Mouse (Mus musculus): ENCODE data around the gene Slc7a8. TPM values are rescaled to one million over a fixed set of nuclear protein-coding genes. Genes with fewer than 3 reads are reported as not detected.

Slc7a8 gene
- 333 and 352 TPM in 2 replicates for polyA plus RNA-seq (2012; rRNA removed)

DNA sequence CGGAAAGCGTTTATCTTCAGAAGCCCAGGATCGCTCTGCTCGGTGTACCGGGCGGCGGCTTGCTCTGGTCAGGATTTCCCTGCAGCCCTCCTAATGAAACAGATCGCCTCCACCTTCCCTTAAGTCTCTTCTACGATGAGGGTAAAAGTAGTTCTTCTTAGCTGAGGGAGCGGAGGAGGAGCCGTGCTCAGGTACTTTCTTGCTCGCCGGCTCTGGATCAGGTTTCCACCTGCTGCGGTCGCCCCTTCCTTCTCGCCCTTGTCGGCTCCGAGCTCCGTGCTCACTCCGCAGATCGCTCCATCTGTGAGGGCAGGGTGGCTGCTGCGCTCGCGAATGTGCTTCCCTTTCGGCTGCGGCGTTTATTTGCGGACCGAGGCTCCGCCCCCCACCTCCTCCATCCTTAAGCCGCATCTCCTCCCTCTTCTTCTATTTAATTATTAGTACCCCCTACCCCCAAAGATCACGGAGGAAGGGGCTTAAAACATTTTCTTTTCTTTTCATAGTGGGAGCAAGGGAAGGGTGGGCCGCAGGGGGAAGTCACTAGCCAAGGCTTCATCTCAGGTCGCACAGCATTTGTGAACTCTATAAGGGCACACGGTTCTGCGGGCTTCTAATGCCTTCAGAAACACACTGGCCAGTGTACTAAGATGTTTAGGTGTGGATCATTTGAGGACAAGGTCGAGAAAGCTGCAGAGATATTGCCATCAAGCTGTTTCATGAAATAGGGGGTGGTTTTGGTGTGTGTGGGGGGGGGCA is at the start of gene Slc7a8:
Gene Slc7a8, minus strand, starts transcription at position 337 of the 756 bp plus-strand sequence.
- peak within 1 kb of the TSS; percentile 43 for H3K27ac ChIP-seq (ENCODE audit: insufficient read depth, low read depth, low read length)
- peak; percentile 82 for DNase-seq

DNA sequence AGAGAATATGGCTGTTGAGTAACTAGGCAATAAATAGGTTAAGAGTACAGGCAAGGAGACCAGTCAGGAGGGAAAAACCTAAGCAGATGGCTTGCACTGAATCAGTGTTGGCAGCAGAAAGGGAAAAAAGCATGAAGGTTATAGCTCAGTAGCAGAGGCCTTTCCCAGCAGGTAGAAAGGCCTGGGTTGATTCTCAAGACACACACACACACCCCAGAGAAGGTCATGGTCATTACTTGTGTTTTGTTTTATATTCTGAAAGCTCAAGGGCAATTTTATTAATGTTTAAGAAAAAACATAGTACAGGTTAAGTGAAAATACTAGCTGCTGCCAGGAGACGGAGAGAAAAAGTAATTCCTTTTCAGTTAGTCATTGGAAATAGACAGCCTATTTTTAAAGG is 42.0 kb upstream of the Slc7a8 start:
- Histone ChIP-seq H3K27ac (ENCODE audit: insufficient read depth, low read depth, low read length) (peak overlapping the region; percentile 96), H3K36me3 (ENCODE audit: control insufficient read depth, insufficient read depth, low read length) (no peaks in the 10 kb centered on the region), H3K4me1 (ENCODE audit: control insufficient read depth, insufficient read depth, low read length) (peaks cover 26% of the 10 kb centered on the region; the same call in 1 of the 2 replicates), H3K4me3 (ENCODE audit: insufficient read depth, low read depth, low read length) (no peak overlapping the region), H3K27me3 (replicated peaks; ENCODE audit: control insufficient read depth, insufficient read depth, low read length) (no peaks in the 10 kb centered on the region)
- 16% methylated on average over 1 of the region's 1 CpGs for WGBS
- no peak for TF ChIP-seq POLR2A (IDR thresholded peaks at IDR 0.05; ENCODE audit: low read depth, low read length)
- TF ChIP-seq CTCF (conservative IDR thresholded peaks at IDR 0.05; ENCODE audit: insufficient read depth, insufficient read length, low read depth, low read length), result no peak
- DNase-seq, result peak; percentile 74

More for the DNA sequence above, at the start of gene Slc7a8:
- 4% methylated on average over 37 of the region's 37 CpGs for WGBS
- no peak for TF ChIP-seq CTCF (conservative IDR thresholded peaks at IDR 0.05; ENCODE audit: insufficient read depth, insufficient read length, low read depth, low read length)
- peak; percentile 82 for TF ChIP-seq POLR2A (IDR thresholded peaks at IDR 0.05; ENCODE audit: low read depth, low read length)
- Histone ChIP-seq H3K36me3 (ENCODE audit: control insufficient read depth, insufficient read depth, low read length) (no peaks in the 10 kb centered on the region), H3K27me3 (replicated peaks; ENCODE audit: control insufficient read depth, insufficient read depth, low read length) (no peaks in the 10 kb centered on the region), H3K4me3 (ENCODE audit: insufficient read depth, low read depth, low read length) (peak within 1 kb of the TSS; percentile 50), H3K4me1 (ENCODE audit: control insufficient read depth, insufficient read depth, low read length) (peaks cover 6% of the 10 kb centered on the region; the same call in 1 of the 2 replicates)

DNA sequence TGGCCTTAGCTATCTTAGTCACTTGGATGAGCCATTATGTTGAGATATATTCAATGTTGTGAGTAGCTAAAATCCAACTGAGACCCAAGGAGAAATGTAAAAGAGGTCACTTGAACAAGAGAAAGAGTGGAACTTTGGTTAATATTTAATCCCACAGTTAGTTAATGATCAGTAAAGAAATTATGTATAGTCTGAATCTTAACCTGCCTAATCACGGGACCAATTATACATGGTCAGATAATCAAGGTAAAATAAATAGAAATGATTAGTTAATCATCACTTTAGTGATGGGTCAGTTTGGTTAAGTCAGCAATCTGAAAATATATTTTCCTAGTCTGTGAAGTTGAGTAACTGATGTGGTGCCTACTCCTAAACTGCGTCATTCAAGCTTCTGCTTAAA is 40.6 kb upstream of the Slc7a8 start:
- Histone ChIP-seq H3K4me1 (ENCODE audit: control insufficient read depth, insufficient read depth, low read length) (peaks cover 26% of the 10 kb centered on the region; the same call in 1 of the 2 replicates), H3K36me3 (ENCODE audit: control insufficient read depth, insufficient read depth, low read length) (no peaks in the 10 kb centered on the region), H3K27ac (ENCODE audit: insufficient read depth, low read depth, low read length) (peak overlapping the region; percentile 100), H3K4me3 (ENCODE audit: insufficient read depth, low read depth, low read length) (no peak overlapping the region), H3K27me3 (replicated peaks; ENCODE audit: control insufficient read depth, insufficient read depth, low read length) (no peaks in the 10 kb centered on the region)
- WGBS, result 36% methylated on average over 2 of the region's 2 CpGs
- TF ChIP-seq CTCF (conservative IDR thresholded peaks at IDR 0.05; ENCODE audit: insufficient read depth, insufficient read length, low read depth, low read length) (no peak), POLR2A (IDR thresholded peaks at IDR 0.05; ENCODE audit: low read depth, low read length) (no peak)
- DNase-seq, result peak; percentile 66

DNA sequence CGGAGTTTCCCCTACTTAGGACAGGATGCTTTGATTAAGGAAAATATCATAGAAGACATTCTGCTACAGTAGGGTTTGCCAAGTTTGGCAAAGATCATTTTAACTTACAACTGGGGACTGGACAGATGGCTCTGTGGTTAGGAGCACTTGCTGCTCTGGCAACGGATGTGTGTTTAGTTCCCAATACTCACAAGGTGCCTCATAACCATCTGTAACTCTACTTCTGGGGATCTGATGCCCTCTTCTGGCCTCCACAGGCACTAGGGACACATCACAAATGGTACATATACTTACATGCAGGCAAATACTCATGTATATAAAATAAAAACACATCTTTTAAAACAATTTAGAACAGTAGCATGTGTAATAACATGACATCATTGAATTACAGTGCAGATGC is 36.0 kb upstream of the Slc7a8 start:
- H3K27me3 ChIP-seq (replicated peaks; ENCODE audit: control insufficient read depth, insufficient read depth, low read length), result no peaks in the 10 kb centered on the region
- no peak overlapping the region for H3K4me3 ChIP-seq (ENCODE audit: insufficient read depth, low read depth, low read length)
- WGBS, result 51% methylated on average over 2 of the region's 2 CpGs
- peaks cover 16% of the 10 kb centered on the region; the same call in 1 of the 2 replicates for H3K4me1 ChIP-seq (ENCODE audit: control insufficient read depth, insufficient read depth, low read length)
- H3K36me3 ChIP-seq (ENCODE audit: control insufficient read depth, insufficient read depth, low read length), result no peaks in the 10 kb centered on the region
- TF ChIP-seq POLR2A (IDR thresholded peaks at IDR 0.05; ENCODE audit: low read depth, low read length) (no peak), CTCF (conservative IDR thresholded peaks at IDR 0.05; ENCODE audit: insufficient read depth, insufficient read length, low read depth, low read length) (peak; percentile 54)
- peak; percentile 72 for DNase-seq
- no peak overlapping the region for H3K27ac ChIP-seq (ENCODE audit: insufficient read depth, low read depth, low read length)

DNA sequence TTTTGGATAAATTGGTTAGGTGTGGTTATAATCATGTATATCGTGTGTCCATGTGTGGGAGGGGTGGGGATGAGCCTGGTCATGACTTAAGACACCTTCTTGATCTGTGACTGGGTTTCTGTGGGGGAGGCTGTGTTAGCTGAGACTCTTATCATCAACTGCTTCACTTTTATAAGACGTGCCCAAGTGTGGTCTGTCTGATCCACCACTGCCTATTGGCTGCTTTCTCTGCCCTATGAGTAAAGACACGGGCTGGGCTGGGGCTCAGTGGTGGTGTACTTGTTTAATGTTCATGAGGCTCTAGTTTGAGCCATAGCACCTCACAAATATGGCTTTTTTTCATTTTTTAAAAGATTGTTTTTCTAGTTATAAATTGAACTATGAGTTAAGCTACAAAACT is 34.0 kb upstream of the Slc7a8 start:
- Histone ChIP-seq H3K4me3 (ENCODE audit: insufficient read depth, low read depth, low read length) (no peak overlapping the region), H3K27ac (ENCODE audit: insufficient read depth, low read depth, low read length) (no peak overlapping the region), H3K36me3 (ENCODE audit: control insufficient read depth, insufficient read depth, low read length) (no peaks in the 10 kb centered on the region), H3K27me3 (replicated peaks; ENCODE audit: control insufficient read depth, insufficient read depth, low read length) (no peaks in the 10 kb centered on the region), H3K4me1 (ENCODE audit: control insufficient read depth, insufficient read depth, low read length) (peaks cover 3% of the 10 kb centered on the region; the same call in 1 of the 2 replicates)
- TF ChIP-seq CTCF (conservative IDR thresholded peaks at IDR 0.05; ENCODE audit: insufficient read depth, insufficient read length, low read depth, low read length), result no peak
- no peak for TF ChIP-seq POLR2A (IDR thresholded peaks at IDR 0.05; ENCODE audit: low read depth, low read length)
- no peak for DNase-seq
- 61% methylated on average over 3 of the region's 3 CpGs for WGBS

DNA sequence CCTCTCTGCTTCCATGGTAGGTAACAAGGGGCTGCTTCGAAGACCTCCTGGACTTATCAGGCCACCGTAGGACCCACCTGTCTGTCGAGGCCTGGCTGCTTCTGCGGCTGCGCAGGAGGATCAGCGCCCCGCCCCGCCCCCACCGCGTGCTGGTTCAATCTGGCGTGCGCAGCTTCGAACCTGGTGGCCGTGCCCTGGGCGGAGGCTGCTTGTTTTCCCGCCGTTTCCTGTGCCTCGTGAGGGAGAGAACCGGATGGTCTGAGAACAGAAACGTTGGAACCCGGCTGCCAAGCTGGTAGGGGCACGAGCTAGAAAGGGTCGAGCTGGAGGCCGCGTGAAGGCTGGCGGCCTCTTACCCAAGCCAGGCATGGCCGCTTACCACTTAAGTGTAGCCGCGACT is 32.2 kb upstream of the Slc7a8 start, which contains the start of gene Rnf212b:
Gene Rnf212b, plus strand, starts transcription at position 151 of the 400 bp plus-strand sequence.
- DNase-seq, result no peak
- no peaks in the 10 kb centered on the region for H3K27me3 ChIP-seq (replicated peaks; ENCODE audit: control insufficient read depth, insufficient read depth, low read length)
- H3K4me1 ChIP-seq (ENCODE audit: control insufficient read depth, insufficient read depth, low read length), result no peaks in the 10 kb centered on the region; the same call in 1 of the 2 replicates
- TF ChIP-seq CTCF (conservative IDR thresholded peaks at IDR 0.05; ENCODE audit: insufficient read depth, insufficient read length, low read depth, low read length) (no peak), POLR2A (IDR thresholded peaks at IDR 0.05; ENCODE audit: low read depth, low read length) (no peak)
- H3K27ac ChIP-seq (ENCODE audit: insufficient read depth, low read depth, low read length), result no peak within 1 kb of the TSS
- 87% methylated on average over 29 of the region's 29 CpGs for WGBS
- no peaks in the 10 kb centered on the region for H3K36me3 ChIP-seq (ENCODE audit: control insufficient read depth, insufficient read depth, low read length)
- H3K4me3 ChIP-seq (ENCODE audit: insufficient read depth, low read depth, low read length), result no peak within 1 kb of the TSS

DNA sequence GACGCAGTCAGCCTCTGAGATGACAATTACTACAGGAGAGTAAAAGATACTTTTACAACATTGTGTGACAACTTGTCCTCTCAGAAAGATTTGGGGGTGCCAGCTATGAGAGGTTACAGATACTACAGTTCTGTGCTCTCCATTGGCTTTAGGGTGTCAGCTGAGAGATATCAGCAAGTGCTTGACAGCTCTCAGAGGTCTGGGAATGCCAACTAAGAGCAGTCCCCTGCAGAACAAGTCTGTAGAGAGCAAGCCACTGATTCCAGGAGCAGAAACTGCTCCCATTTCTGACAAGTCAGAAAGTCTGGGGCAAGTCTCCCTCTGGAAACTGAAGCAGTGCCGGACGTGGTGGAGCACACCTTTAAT is 27.9 kb upstream of the Slc7a8 start:
- TF ChIP-seq CTCF (conservative IDR thresholded peaks at IDR 0.05; ENCODE audit: insufficient read depth, insufficient read length, low read depth, low read length) (no peak), POLR2A (IDR thresholded peaks at IDR 0.05; ENCODE audit: low read depth, low read length) (no peak)
- H3K4me1 ChIP-seq (ENCODE audit: control insufficient read depth, insufficient read depth, low read length), result peaks cover 7% of the 10 kb centered on the region
- 91% methylated on average over 3 of the region's 3 CpGs for WGBS
- H3K4me3 ChIP-seq (ENCODE audit: insufficient read depth, low read depth, low read length), result no peak overlapping the region
- no peaks in the 10 kb centered on the region for H3K27me3 ChIP-seq (replicated peaks; ENCODE audit: control insufficient read depth, insufficient read depth, low read length)
- no peak overlapping the region for H3K27ac ChIP-seq (ENCODE audit: insufficient read depth, low read depth, low read length)
- DNase-seq, result no peak
- H3K36me3 ChIP-seq (ENCODE audit: control insufficient read depth, insufficient read depth, low read length), result no peaks in the 10 kb centered on the region
